In genomic region chr10:105506046-105506445, GRCm38 (mm10) we compare ENCODE assay signal across 26 mouse cellular contexts.
A peak's percentile ranks its signal among the peaks of the same experiment; 100 is the strongest.
DNase-seq lines count a peak whose midpoint lies in the region; ATAC-seq and TF ChIP-seq lines count a peak whose summit lies in the region.
"Had no signal": no experiment of that assay in that cellular context is flagged by ENCODE, and none has a peak within 500 bp of the region (broad histone marks: within the 10 kb centered on the region; RNA-seq: fewer than 3 reads in every experiment).

No protein-coding gene starts in this region.

- no peak overlapping the region for H3K4me3 ChIP-seq in stomach, postnatal 0 days (ENCODE audit: low read depth, low read length)
- H3K4me3 ChIP-seq: gastrocnemius, adult 2 months; heart, embryonic 13.5 days; hindbrain, embryonic 10.5 days; intestine, embryonic 15.5 days; limb, embryonic 12.5 days; liver, embryonic 15.5 days; lung, embryonic 15.5 days; midbrain, embryonic 13.5 days had no signal

- no peaks in the 10 kb centered on the region for H3K9me3 ChIP-seq in stomach, postnatal 0 days (ENCODE audit: control insufficient read depth, low read length)
- H3K9me3 ChIP-seq: heart, embryonic 13.5 days; hindbrain, embryonic 10.5 days; intestine, embryonic 15.5 days; limb, embryonic 12.5 days; liver, embryonic 15.5 days; lung, embryonic 15.5 days; midbrain, embryonic 13.5 days had no signal

- no peak for ATAC-seq in stomach, postnatal 0 days (ENCODE audit: low FRiP score, low TSS enrichment)
- ATAC-seq: CD4-positive, CD25-positive, alpha-beta regulatory T cell, adult 4 months; forebrain, embryonic 16.5 days; hindbrain, postnatal 0 days; intestine, embryonic 15.5 days; midbrain, embryonic 13.5 days had no signal

- H3K4me2 ChIP-seq in stomach, postnatal 0 days (replicated peaks; ENCODE audit: low read depth) = no peak overlapping the region
- H3K4me2 ChIP-seq: heart, embryonic 13.5 days; intestine, embryonic 15.5 days; limb, embryonic 12.5 days; liver, embryonic 15.5 days; lung, embryonic 15.5 days; midbrain, embryonic 13.5 days had no signal

- TF ChIP-seq CTCF in stomach, postnatal 0 days (IDR thresholded peaks at IDR 0.05; ENCODE audit: low read depth) = no peak

- intact Hi-C loops in left cerebral cortex, postnatal 4 days (cut with DNase I) = no loop called here
- intact Hi-C loops in left cerebral cortex, postnatal 10 days (cut with DNase I) = no loop called here

- H3K27ac ChIP-seq in stomach, postnatal 0 days (replicated peaks) = no peak overlapping the region
- H3K27ac ChIP-seq: gastrocnemius, adult 2 months; heart, embryonic 13.5 days; hindbrain, embryonic 10.5 days; intestine, embryonic 15.5 days; kidney, postnatal 0 days; limb, embryonic 12.5 days; liver, embryonic 15.5 days; lung, embryonic 15.5 days; midbrain, embryonic 13.5 days had no signal

- no peaks in the 10 kb centered on the region for H3K4me1 ChIP-seq in stomach, postnatal 0 days (replicated peaks; ENCODE audit: control insufficient read depth, insufficient read depth)

- TF ChIP-seq EP300 in stomach, postnatal 0 days (optimal IDR thresholded peaks at IDR 0.05) = no peak

- H3K9ac ChIP-seq in stomach, postnatal 0 days (ENCODE audit: low read length) = no peak overlapping the region
- H3K9ac ChIP-seq: heart, embryonic 13.5 days; intestine, embryonic 15.5 days; limb, embryonic 12.5 days; liver, embryonic 15.5 days; lung, embryonic 15.5 days; midbrain, embryonic 13.5 days had no signal

- no peaks in the 10 kb centered on the region for H3K27me3 ChIP-seq in stomach, postnatal 0 days (ENCODE audit: control insufficient read depth, insufficient read depth, low read length)
- H3K27me3 ChIP-seq: heart, embryonic 13.5 days; intestine, embryonic 15.5 days; limb, embryonic 12.5 days; liver, embryonic 15.5 days; lung, embryonic 15.5 days; midbrain, embryonic 13.5 days had no signal

- H3K36me3 ChIP-seq in stomach, postnatal 0 days (ENCODE audit: control insufficient read depth, insufficient read depth, low read length) = no peaks in the 10 kb centered on the region
- H3K36me3 ChIP-seq: intestine, embryonic 15.5 days; liver, embryonic 15.5 days had no signal

- WGBS in stomach, postnatal 0 days = 98% methylated on average over 4 of the region's 4 CpGs

- peak; percentile 84 for DNase-seq in left cerebral cortex, postnatal 4 days
- DNase-seq in left cerebral cortex, postnatal 10 days (ENCODE audit: extremely low spot score in 1 of 2, low spot score in 2 of 2) = no peak
- DNase-seq in cerebellum, adult 11 months = peak; percentile 76
- peak; percentile 72 for DNase-seq in cerebellum, adult 8-10 months
- peak; percentile 77 to 84 for DNase-seq in cerebellum, postnatal 25 days
- no peak for DNase-seq in stomach, postnatal 0 days (ENCODE audit: low spot score)
- DNase-seq in gastrocnemius, postnatal 25 days = no peak
- DNase-seq: adrenal gland, postnatal 14 days; gastrocnemius, adult 2 months; heart, postnatal 14 days; kidney, adult 2 months; lung, postnatal 36 days; right cerebral cortex, postnatal 4 days; thymus, adult 2 months; thymus, postnatal 36 days had no signal

Comparison
In these comparisons a context has a peak if more than half of its experiments do, and no peak if none do; other contexts are left out.
1. DNase-seq: peak in left cerebral cortex, postnatal 4 days (single experiment), cerebellum, adult 11 months (single experiment), cerebellum, adult 8-10 months (single experiment) and cerebellum, postnatal 25 days (2 of 2); none in left cerebral cortex, postnatal 10 days (0 of 2), stomach, postnatal 0 days (single experiment) and gastrocnemius, postnatal 25 days (single experiment).